Mouse (Mus musculus) hindbrain, embryonic 12.5 days (tissue): ENCODE measurements around the gene Slc22a14. TPM values are rescaled to one million over a fixed set of nuclear protein-coding genes. Genes with fewer than 3 reads are reported as not detected.
A peak's percentile ranks its signal among the peaks of the same experiment; 100 is the strongest.
"Not testable (repeated sequence)": the region's sequence is repeated elsewhere in the genome, so short reads cannot be mapped to it uniquely, and the experiment has no call there.

Experiments
- ATAC-seq: fragments of 200-750 bp; cut with Nextera tagmentation; 2 replicates; pipeline ENCODE4 v1.8.0; 2017; ENCODE audit warnings: moderate TSS enrichment; ENCODE audit not compliant: low FRiP score
- H3K27ac ChIP-seq: fragments of 300-500 bp; sonication (generic); 2 replicates; pipeline ENCODE4 v1.5.1; 2016; ENCODE audit warnings: mild to moderate bottlenecking
- H3K27me3 ChIP-seq: fragments of 300-500 bp; sonication (generic); 2 replicates; pipeline ENCODE4 v1.6.1; 2016; ENCODE audit warnings: mild to moderate bottlenecking
- H3K36me3 ChIP-seq: fragments of 300-500 bp; sonication (generic); 2 replicates; pipeline ENCODE4 v1.6.1; 2016; ENCODE audit warnings: mild to moderate bottlenecking
- H3K4me1 ChIP-seq: fragments of 300-500 bp; sonication (generic); 2 replicates; pipeline ENCODE4 v1.6.1; 2016
- H3K4me2 ChIP-seq: fragments of 300-500 bp; sonication (generic); replicated peaks from 2 replicates; pipeline ENCODE4 v1.6.1; 2016; ENCODE audit warnings: mild to moderate bottlenecking
- H3K4me3 ChIP-seq: fragments of 300-500 bp; sonication (generic); 2 replicates; pipeline ENCODE4 v1.5.1; 2016; ENCODE audit warnings: mild to moderate bottlenecking
- H3K9ac ChIP-seq: fragments of 300-500 bp; sonication (generic); 2 replicates; pipeline ENCODE4 v1.6.1; 2016; ENCODE audit warnings: mild to moderate bottlenecking, moderate library complexity
- H3K9me3 ChIP-seq: fragments of 300-500 bp; sonication (generic); replicated peaks from 2 replicates; pipeline ENCODE4 v1.6.1; 2016; ENCODE audit warnings: mild to moderate bottlenecking
- WGBS: fragments of 180-500 bp; shearing (Covaris S2); methylation state at CpG from one replicate; pipeline ENCODE4 v1.1.7; 2016; 5-methylcytosine and 5-hydroxymethylcytosine counted together
- polyA plus RNA-seq: library from polyadenylated mRNA; unstranded; fragments of >200 nt; fragmentation: Nextera tagmentation; extraction: Ambion mirVana; gene quantifications from 2 replicates; pipeline ENCODE4 v1.2.1, GENCODE M21; 2016

Gene Slc22a14
- polyA plus RNA-seq, 1 experiment from 2014 or later = not detected

GRCm38 (mm10) chr9:119318891-119319290 is 46.5 kb downstream of the Slc22a14 start:
- peaks cover 18% of the 10 kb centered on the region for H3K4me1 ChIP-seq
- WGBS = 100% methylated on average over 1 of the region's 1 CpGs
- H3K9ac ChIP-seq = no peak overlapping the region
- H3K4me2 ChIP-seq = no peak overlapping the region
- H3K27me3 ChIP-seq = no peaks in the 10 kb centered on the region
- H3K9me3 ChIP-seq = no peaks in the 10 kb centered on the region
- 0 out of 2 replicates have a peak, but pooled peaks cover 3% of the 10 kb centered on the region for H3K36me3 ChIP-seq
- no peak for ATAC-seq
- no peak overlapping the region for H3K27ac ChIP-seq
- no peak overlapping the region for H3K4me3 ChIP-seq

- H3K9me3 ChIP-seq = no peaks in the 10 kb centered on the region
- H3K27me3 ChIP-seq = no peaks in the 10 kb centered on the region
- no peak overlapping the region for H3K9ac ChIP-seq
- ATAC-seq = no peak
- no peak overlapping the region for H3K4me2 ChIP-seq
- H3K4me1 ChIP-seq = peaks cover 2% of the 10 kb centered on the region; the same call in 1 of the 2 replicates
- H3K4me3 ChIP-seq = no peak overlapping the region
- no peak overlapping the region for H3K27ac ChIP-seq
- 91% methylated on average over 10 of the region's 10 CpGs for WGBS
- no peaks in the 10 kb centered on the region for H3K36me3 ChIP-seq
Observed at GRCm38 (mm10) chr9:119313096-119313495, 52.3 kb downstream of the Slc22a14 start.

- ATAC-seq = no peak
- Histone ChIP-seq H3K27me3 (no peaks in the 10 kb centered on the region), H3K4me2 (no peak overlapping the region), H3K9ac (no peak overlapping the region), H3K4me1 (peaks cover 2% of the 10 kb centered on the region; the same call in 1 of the 2 replicates), H3K36me3 (no peaks in the 10 kb centered on the region), H3K4me3 (no peak overlapping the region), H3K9me3 (no peaks in the 10 kb centered on the region), H3K27ac (no peak overlapping the region)
- 88% methylated on average over 1 of the region's 1 CpGs for WGBS
Observed at GRCm38 (mm10) chr9:119309067-119309466, 56.3 kb downstream of the Slc22a14 start.

- 98% methylated on average over 7 of the region's 7 CpGs for WGBS
- no peak for ATAC-seq
Observed at GRCm38 (mm10) chr9:119305863-119306262, 59.5 kb downstream of the Slc22a14 start.

GRCm38 (mm10) chr9:119298563-119298962 is 66.8 kb downstream of the Slc22a14 start:
- H3K9me3 ChIP-seq = no peaks in the 10 kb centered on the region
- no peak overlapping the region for H3K27ac ChIP-seq
- no peaks in the 10 kb centered on the region for H3K27me3 ChIP-seq
- H3K4me2 ChIP-seq = no peak overlapping the region
- H3K4me3 ChIP-seq = no peak overlapping the region
- 93% methylated on average over 3 of the region's 3 CpGs for WGBS
- no peaks in the 10 kb centered on the region for H3K4me1 ChIP-seq
- H3K9ac ChIP-seq = no peak overlapping the region
- no peak for ATAC-seq
- 0 out of 2 replicates have a peak, but pooled peaks cover 9% of the 10 kb centered on the region for H3K36me3 ChIP-seq

More at GRCm38 (mm10) chr9:119305863-119306262, 59.5 kb downstream of the Slc22a14 start:
- Histone ChIP-seq H3K27ac (no peak overlapping the region), H3K9me3 (no peaks in the 10 kb centered on the region), H3K4me3 (no peak overlapping the region), H3K4me2 (no peak overlapping the region), H3K36me3 (0 out of 2 replicates have a peak, but pooled peaks cover 9% of the 10 kb centered on the region), H3K9ac (no peak overlapping the region), H3K4me1 (peaks cover 2% of the 10 kb centered on the region; the same call in 1 of the 2 replicates), H3K27me3 (no peaks in the 10 kb centered on the region)

- 85% methylated on average over 6 of the region's 6 CpGs for WGBS
- no peak for ATAC-seq
- no peak overlapping the region for H3K27ac ChIP-seq
Observed at GRCm38 (mm10) chr9:119297696-119298095, 67.7 kb downstream of the Slc22a14 start.

GRCm38 (mm10) chr9:119290791-119291190 is 74.6 kb downstream of the Slc22a14 start:
- no peaks in the 10 kb centered on the region for H3K9me3 ChIP-seq
- 84% methylated on average over 3 of the region's 3 CpGs for WGBS

More at GRCm38 (mm10) chr9:119297696-119298095, 67.7 kb downstream of the Slc22a14 start:
- H3K36me3 ChIP-seq = 0 out of 2 replicates have a peak, but pooled peaks cover 9% of the 10 kb centered on the region
- H3K9ac ChIP-seq = no peak overlapping the region
- no peaks in the 10 kb centered on the region for H3K9me3 ChIP-seq
- H3K4me3 ChIP-seq = no peak overlapping the region
- H3K4me2 ChIP-seq = no peak overlapping the region
- H3K27me3 ChIP-seq = no peaks in the 10 kb centered on the region
- H3K4me1 ChIP-seq = no peaks in the 10 kb centered on the region

GRCm38 (mm10) chr9:119280894-119281682 is 84.3 kb downstream of the Slc22a14 start:
- Histone ChIP-seq H3K9me3 (no peaks in the 10 kb centered on the region), H3K36me3 (peaks cover 24% of the 10 kb centered on the region), H3K4me1 (no peaks in the 10 kb centered on the region), H3K27ac (no peak overlapping the region), H3K4me3 (no peak overlapping the region), H3K27me3 (no peaks in the 10 kb centered on the region), H3K9ac (no peak overlapping the region), H3K4me2 (no peak overlapping the region)
- ATAC-seq = no peak
- 84% methylated on average over 5 of the region's 5 CpGs for WGBS

More at GRCm38 (mm10) chr9:119290791-119291190, 74.6 kb downstream of the Slc22a14 start:
- no peaks in the 10 kb centered on the region for H3K4me1 ChIP-seq
- no peak overlapping the region for H3K4me3 ChIP-seq
- H3K36me3 ChIP-seq = peaks cover 7% of the 10 kb centered on the region; the same call in 1 of the 2 replicates
- no peak overlapping the region for H3K4me2 ChIP-seq
- no peak overlapping the region for H3K9ac ChIP-seq
- H3K27me3 ChIP-seq = no peaks in the 10 kb centered on the region
- ATAC-seq = no peak
- no peak overlapping the region for H3K27ac ChIP-seq

- Histone ChIP-seq H3K36me3 (peaks cover 17% of the 10 kb centered on the region), H3K4me2 (no peak overlapping the region), H3K27ac (no peak overlapping the region), H3K27me3 (no peaks in the 10 kb centered on the region), H3K9ac (no peak overlapping the region), H3K9me3 (no peaks in the 10 kb centered on the region), H3K4me3 (no peak overlapping the region), H3K4me1 (no peaks in the 10 kb centered on the region)
- 96% methylated on average over 5 of the region's 5 CpGs for WGBS
- no peak for ATAC-seq
Observed at GRCm38 (mm10) chr9:119278031-119278430, 87.3 kb downstream of the Slc22a14 start.

- WGBS = 83% methylated on average over 7 of the region's 7 CpGs
- ATAC-seq = no peak
- H3K4me3 ChIP-seq = no peak overlapping the region
- no peaks in the 10 kb centered on the region for H3K4me1 ChIP-seq
- 0 out of 2 replicates have a peak overlapping the region, but pooled peaks have one; percentile 17 for H3K27ac ChIP-seq
- no peaks in the 10 kb centered on the region for H3K9me3 ChIP-seq
- H3K9ac ChIP-seq = no peak overlapping the region
- no peak overlapping the region for H3K4me2 ChIP-seq
- H3K36me3 ChIP-seq = peaks cover 12% of the 10 kb centered on the region; the same call in 1 of the 2 replicates
- H3K27me3 ChIP-seq = no peaks in the 10 kb centered on the region
Observed at GRCm38 (mm10) chr9:119276321-119276720, 89.0 kb downstream of the Slc22a14 start.

- not testable (repeated sequence) for H3K9ac ChIP-seq, H3K36me3 ChIP-seq, H3K27me3 ChIP-seq, H3K4me3 ChIP-seq, H3K4me2 ChIP-seq, H3K9me3 ChIP-seq, H3K4me1 ChIP-seq, ATAC-seq, H3K27ac ChIP-seq
- 97% methylated on average over 5 of the region's 5 CpGs for WGBS
Observed at GRCm38 (mm10) chr9:119274814-119275213, 90.5 kb downstream of the Slc22a14 start.

GRCm38 (mm10) chr9:119271496-119271895 is 93.9 kb downstream of the Slc22a14 start:
- Histone ChIP-seq H3K36me3 (peaks cover 23% of the 10 kb centered on the region), H3K27ac (no peak overlapping the region), H3K4me2 (no peak overlapping the region), H3K9ac (no peak overlapping the region), H3K27me3 (no peaks in the 10 kb centered on the region), H3K9me3 (no peaks in the 10 kb centered on the region), H3K4me1 (no peaks in the 10 kb centered on the region), H3K4me3 (no peak overlapping the region)
- 85% methylated on average over 4 of the region's 4 CpGs for WGBS
- ATAC-seq = no peak
